Mouse (Mus musculus) gastrocnemius, postnatal 36 days (tissue): ENCODE data around the gene Ttc28. TPM values are rescaled to one million over a fixed set of nuclear protein-coding genes. Genes with fewer than 3 reads are reported as not detected.

Source experiments
- DNase-seq, 2 experiments: peaks; one replicate each; pipeline ENCODE4 v3.0.0; 2022
- intact Hi-C: fragments of 180-260 bp; cut with DNase I; formaldehyde crosslinking; loops from one replicate; pipeline ENCODE4 v1.15.1; 2025
- total RNA-seq, 2 experiments: library from RNA; stranded (reverse); gene quantifications; 2 replicates each; pipeline ENCODE4 v1.2.3; 2021

The Ttc28 gene
- total RNA-seq, 2 experiments from 2014 or later, result 12.6 to 13.9 TPM

- intact Hi-C loops, result no loop called here
- DNase-seq, result no peak
These were observed 157.6 kb downstream of the Ttc28 start for GRCm38 (mm10) chr5:111037123-111037748.

DNA sequence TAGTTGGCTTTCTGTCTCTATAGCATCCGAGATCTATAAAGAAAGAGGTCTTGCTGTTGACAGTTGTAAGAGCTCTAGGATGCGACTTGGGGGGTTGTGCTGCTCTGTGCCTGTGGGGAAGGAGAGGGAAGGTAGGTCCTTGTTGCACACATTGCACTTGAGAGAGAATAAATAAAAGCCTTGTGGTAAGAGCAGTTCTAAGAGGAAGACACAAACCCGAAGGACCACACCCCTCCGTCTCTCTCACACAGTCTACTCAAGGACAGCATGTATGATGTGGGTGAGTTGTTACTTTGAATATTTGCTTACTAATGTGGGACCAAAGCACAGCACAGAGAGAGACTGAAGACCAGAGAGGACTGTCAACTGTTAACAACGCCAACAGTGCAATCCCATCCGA, 160.2 kb downstream of the Ttc28 start:
- intact Hi-C loops, result no loop called here

DNA sequence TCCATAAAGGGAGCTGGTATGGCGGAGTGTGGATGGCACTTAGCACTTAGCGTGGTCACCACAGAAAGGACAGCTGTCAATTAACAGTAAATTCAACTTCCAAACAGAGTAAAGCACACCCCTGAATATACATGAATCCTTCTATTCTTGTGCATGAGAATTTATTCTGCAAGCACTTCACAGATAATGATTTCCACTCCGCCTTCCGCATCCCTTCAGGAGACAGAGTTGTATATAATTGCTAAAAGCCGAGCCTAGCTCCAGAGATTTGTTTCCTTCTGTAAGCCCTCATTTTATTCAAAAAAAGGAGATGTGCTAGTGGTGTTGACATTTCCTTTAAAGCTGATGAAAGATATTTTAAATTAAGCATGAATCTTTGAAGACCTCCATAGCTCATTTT, 162.3 kb downstream of the Ttc28 start:
- intact Hi-C loops, result no loop called here
- no peak for DNase-seq

More for the DNA sequence above, 160.2 kb downstream of the Ttc28 start:
- DNase-seq, result no peak

GRCm38 (mm10) chr5:111044193-111044592, 164.6 kb downstream of the Ttc28 start:
- intact Hi-C loops, result no loop called here
- DNase-seq, result no peak

DNA sequence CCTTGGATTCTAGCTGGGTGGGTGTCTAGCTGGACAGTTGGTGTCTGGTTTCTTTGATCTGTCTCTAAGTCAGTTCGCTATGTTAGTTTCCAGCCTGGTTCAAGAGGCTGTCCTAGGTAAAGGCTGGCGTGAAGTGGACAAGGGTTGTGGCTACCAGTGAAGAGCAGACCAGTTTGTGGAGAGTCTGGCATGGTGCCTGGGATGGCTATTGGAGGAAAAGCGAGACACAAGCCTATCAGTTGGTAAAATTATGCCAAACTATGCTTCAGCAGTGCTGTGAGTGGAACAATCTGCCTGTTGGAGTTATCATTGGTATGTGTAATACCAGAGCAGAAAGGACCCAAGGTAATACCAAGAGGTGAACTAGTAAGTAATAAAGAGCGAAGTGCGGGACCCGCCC, 166.8 kb downstream of the Ttc28 start:
- intact Hi-C loops, result no loop called here
- DNase-seq, result no peak

- intact Hi-C loops, result no loop called here
- no peak for DNase-seq
These were observed 167.4 kb downstream of the Ttc28 start for GRCm38 (mm10) chr5:111046841-111047476.

GRCm38 (mm10) chr5:111048036-111048435, 168.4 kb downstream of the Ttc28 start:
- intact Hi-C loops, result no loop called here
- no peak for DNase-seq

GRCm38 (mm10) chr5:111049584-111049983, 170.0 kb downstream of the Ttc28 start:
- no peak for DNase-seq

DNA sequence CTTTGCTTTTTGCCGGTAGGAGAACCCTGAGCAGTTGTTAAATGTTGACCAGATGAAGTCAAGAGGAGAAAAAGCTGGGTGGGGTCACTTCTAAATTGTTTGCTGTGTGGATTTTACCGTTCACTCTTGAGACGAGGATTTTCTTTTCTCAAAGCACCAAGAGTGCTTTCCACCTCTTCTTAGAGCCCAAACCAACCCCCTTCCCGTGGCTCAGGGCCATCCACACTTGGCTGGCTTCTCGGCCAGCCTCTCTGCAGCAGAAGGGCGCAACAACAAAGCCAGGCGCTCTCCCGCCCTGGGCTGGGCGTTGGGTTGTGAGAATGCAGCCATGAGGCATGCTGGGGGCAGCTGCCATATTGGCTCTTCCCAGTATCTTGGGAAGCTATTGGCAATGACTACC, 170.5 kb downstream of the Ttc28 start:
- DNase-seq, result peak in 1 of 2 experiments; percentile 29
- intact Hi-C loops, result no loop called here

More at GRCm38 (mm10) chr5:111049584-111049983, 170.0 kb downstream of the Ttc28 start:
- intact Hi-C loops, result no loop called here

DNA sequence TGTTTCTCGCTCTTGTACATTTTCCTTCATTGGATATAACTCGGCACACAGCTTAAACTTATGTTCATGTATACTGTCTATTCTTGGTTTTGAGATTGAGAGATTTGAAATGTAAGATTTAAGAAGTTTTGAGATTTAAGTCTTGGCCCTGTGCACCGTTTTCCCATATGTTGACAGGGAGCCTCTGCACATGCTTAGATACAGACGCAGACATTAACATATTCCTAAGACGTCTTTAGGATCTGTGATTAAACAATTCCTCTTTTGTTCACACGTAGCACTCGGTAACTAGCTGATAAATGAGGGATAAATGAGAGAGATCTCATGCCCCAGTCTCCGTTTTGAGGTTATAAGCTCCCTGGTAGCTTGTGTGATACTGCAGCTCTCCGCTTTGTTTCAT, 174.8 kb downstream of the Ttc28 start:
- no peak for DNase-seq
- intact Hi-C loops, result no loop called here

DNA sequence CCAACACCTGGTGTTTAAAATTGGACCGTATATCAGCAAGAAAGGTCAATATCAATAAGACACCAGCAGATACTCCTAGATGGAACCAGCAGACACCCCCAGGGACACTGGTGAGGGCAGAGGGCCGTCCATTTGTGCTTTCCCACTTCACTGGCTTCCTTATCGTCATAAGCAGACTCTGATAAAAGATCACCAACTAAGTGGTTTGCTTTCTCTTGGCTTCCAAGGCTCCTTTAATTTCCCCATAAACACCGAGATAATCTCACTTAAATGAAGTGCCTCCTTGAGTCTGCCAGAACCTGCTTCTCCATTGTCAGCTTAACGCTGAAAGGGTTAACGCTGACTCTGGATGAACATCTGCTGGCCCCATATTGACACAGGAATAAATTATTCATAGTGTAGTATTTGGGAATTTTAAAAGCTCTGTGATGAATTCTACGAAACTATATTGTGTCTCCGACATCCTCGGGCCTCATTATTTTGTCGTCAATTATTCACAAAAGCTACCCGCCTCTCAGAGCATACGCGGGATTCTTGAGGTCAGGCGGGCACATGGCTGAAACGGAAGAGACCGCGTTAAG, 175.3 kb downstream of the Ttc28 start:
- DNase-seq, result no peak
- intact Hi-C loops, result no loop called here

DNA sequence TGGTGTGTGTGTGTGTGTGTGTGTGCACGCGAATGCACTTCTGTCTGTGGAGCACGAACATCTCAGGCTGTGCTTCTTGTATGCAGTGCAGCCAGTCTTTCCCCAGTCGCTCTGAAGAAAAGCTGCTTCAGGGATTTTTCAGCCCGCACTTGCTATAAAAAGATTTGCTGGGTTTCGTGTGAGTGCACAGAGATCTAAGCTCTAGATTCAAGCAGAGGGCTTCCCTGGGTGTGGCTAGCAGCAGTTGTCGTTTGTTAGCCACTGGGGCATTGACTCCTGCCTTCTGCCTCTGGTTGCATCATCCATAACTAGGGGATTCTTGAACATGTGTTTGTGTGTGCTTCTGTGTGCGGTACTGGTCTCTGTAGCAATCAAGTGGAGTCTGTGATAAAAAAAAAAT, 175.9 kb downstream of the Ttc28 start:
- no peak for DNase-seq
- intact Hi-C loops, result no loop called here

DNA sequence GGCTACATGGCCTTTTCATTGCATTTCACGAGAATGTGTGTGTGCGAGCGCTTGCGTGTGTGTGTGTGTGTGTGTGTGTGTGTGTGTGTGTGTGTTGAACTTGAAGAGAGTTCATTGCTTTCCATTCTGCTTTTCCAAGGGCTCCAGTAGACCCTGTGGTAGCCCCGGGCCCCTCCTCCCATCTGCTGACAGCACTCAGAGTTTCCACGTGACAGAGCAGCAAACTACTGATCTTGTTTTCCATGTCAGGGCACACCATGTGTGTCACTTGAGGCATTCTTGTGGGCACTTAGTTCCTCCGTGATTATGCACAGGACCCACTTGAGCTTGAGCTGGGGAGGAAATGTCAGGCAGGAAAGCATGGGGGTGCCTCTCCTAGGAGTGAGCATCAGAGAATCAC, 177.5 kb downstream of the Ttc28 start:
- DNase-seq, result no peak
- intact Hi-C loops, result no loop called here

DNA sequence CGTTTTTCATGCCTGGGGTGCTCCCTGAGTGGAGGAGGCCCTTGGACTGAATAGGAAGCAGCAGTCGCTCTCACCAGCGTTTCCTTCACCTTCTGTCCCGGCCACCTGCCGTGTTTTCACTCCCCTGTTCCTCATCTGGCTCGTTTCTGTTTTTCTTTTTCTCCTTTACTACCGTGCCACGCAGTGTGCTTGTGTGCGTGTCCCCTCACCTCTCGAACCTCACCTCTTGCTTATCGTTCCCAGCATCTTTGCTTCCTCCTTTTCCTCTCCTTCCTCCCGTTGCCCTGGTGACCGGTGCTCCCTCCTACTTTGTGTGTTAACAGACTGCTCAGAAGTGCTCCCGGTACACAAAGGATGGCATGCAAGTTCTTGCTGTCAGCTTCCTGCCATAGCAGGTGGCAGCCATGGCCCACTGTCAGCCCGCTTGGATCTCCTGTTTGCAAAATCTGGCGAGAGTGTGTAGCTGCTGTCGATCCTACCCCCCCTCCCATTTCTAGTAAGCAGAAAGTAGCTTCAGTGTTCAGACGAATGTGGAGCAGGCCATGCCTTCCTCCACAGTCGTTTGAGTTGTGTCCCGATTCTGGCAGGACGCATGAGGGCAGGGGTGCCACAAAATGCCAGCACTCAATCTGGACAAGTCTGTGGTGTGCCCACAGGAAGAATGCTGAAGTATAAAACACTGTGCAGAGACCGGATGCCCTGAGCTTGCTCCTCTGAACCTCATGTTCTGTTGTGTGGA, 179.0 kb downstream of the Ttc28 start:
- intact Hi-C loops, result no loop called here
- DNase-seq, result no peak

DNA sequence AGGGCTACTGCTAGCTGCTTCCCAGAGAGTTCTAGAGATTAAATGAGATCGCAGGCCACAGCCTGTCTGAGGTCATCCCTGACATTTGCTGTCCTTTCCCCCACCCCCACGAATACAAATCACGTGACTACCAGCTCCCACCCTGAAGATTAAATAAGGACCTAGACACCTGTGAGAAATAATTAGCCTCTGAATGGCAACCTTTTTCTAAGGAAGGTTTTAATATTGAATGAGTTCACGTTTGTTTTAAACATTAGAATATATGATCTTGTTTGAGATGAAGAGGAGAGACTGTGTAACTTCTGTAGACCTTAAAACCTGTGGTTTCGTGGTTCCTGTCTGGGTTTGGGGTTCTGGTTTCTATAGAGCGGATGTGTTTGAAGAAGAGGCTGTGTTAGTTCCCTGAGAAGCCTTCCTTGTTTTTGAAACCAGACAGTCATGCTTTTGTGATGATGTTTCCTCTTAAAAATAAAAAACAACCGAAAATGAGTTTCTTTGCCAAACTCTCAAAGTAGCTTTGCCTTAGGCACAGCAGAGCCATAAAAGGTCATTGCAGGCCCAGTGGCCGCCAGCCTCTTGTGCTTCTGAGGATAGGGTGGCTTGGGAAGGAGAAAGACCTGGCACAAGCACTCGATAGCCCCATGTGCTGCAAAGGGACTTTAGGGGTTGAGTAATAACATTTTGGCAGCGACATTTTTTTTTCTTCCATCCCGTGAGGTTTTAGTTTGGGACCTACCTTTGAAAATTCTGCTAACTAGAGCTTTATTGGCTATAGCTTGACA, 179.7 kb downstream of the Ttc28 start:
- peak in 1 of 2 experiments; percentile 44 for DNase-seq
- intact Hi-C loops, result no loop called here

- no peak for DNase-seq
- intact Hi-C loops, result no loop called here
These were observed 180.7 kb downstream of the Ttc28 start for GRCm38 (mm10) chr5:111060246-111060745.

- intact Hi-C loops, result no loop called here
- no peak for DNase-seq
These were observed 183.6 kb downstream of the Ttc28 start for GRCm38 (mm10) chr5:111063155-111063554.

GRCm38 (mm10) chr5:111063991-111064390, 184.4 kb downstream of the Ttc28 start:
- intact Hi-C loops, result no loop called here
- no peak for DNase-seq

DNA sequence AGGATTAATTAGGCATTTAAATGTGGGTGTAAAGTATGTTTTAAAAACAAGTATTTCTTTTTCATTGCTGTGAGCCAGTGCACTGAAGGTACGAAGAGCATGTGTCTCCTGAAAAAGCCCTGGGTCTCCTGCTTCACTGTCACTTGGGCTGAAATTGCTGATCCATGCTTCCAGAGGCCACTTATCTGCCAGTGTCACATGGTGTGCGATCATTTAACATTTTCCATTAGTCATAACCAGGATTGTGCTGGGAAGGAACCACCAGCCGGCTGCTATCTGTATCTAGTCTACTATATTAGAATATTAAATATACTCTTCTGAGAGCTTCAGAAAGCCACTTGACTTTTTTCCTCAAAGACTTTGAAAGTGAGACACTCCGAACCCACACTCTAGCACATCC, 186.2 kb downstream of the Ttc28 start:
- intact Hi-C loops, result no loop called here
- no peak for DNase-seq

DNA sequence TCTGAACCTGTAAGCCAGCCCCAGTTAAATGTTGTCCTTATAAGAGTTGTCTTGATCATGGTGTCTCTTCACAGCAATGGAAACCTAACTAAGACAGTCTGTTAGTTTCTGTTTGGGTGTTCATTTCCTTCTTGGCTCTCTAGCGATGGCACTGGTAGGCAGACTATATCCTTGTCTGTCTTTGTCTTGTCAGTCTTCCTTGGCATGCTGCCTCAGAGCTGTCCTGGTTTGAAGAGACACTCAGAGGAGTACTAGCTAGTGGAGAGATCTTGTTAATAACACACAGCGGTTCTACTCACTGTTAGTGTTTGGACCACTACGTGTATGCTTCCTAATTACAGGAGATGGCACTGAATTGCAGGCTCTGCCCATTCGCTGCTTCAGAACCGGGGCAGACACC, 189.9 kb downstream of the Ttc28 start:
- intact Hi-C loops, result no loop called here
- DNase-seq, result no peak
